ENCODE assay signal across 8 mouse cellular contexts in genomic region chr14:31131272-31131821, GRCm38 (mm10). TPM values are rescaled to one million over a fixed set of nuclear protein-coding genes. Genes with fewer than 3 reads are reported as not detected.
DNase-seq lines count a peak whose midpoint lies in the region; ATAC-seq and TF ChIP-seq lines count a peak whose summit lies in the region.

No protein-coding gene starts in this region.

- TF ChIP-seq RAD21 in CH12.LX (IDR thresholded peaks at IDR 0.05; ENCODE audit: low read depth, low read length) = no peak

- in situ Hi-C loops in CH12.LX (cut with MboI; ENCODE audit: low pct_ligation_motif_present, low pct_unique_long_range_greater_than_20kb, low sequenced_read_pairs) = no loop called here

- peaks cover 11% of the 10 kb centered on the region for H3K79me2 ChIP-seq in CH12.LX (replicated peaks; ENCODE audit: control insufficient read depth, extremely low read depth, insufficient read depth, poor library complexity, severe bottlenecking)

- TF ChIP-seq CTCF in CH12.LX (conservative IDR thresholded peaks at IDR 0.05 in 1 of 2, IDR thresholded peaks at IDR 0.05 in 1 of 2; ENCODE audit: low read depth in 2 of 2, low read length in 2 of 2) = no peak

- H3K9me3 ChIP-seq in CH12.LX (replicated peaks; ENCODE audit: low read length) = no peaks in the 10 kb centered on the region
- H3K9me3 ChIP-seq in forebrain, embryonic 12.5 days = no peaks in the 10 kb centered on the region
- H3K9me3 ChIP-seq in kidney, embryonic 16.5 days (ENCODE audit: low read length) = no peaks in the 10 kb centered on the region
- H3K9me3 ChIP-seq in midbrain, embryonic 16.5 days (replicated peaks; ENCODE audit: control insufficient read depth, low read length, poor library complexity, severe bottlenecking) = no peaks in the 10 kb centered on the region

- H3K4me3 ChIP-seq in CH12.LX (replicated peaks in 1 of 3; ENCODE audit: low read depth in 2 of 3, low read length in 2 of 3, poor library complexity in 1 of 3) = peak overlapping the region; percentile 25 to 83 (median 32)
- peak overlapping the region; percentile 94 for H3K4me3 ChIP-seq in forebrain, embryonic 12.5 days (replicated peaks)
- peak overlapping the region; percentile 97 for H3K4me3 ChIP-seq in kidney, embryonic 16.5 days (ENCODE audit: low read length)
- H3K4me3 ChIP-seq in midbrain, embryonic 16.5 days (ENCODE audit: low read depth, low read length) = peak overlapping the region; percentile 77

- peak; percentile 12 for ATAC-seq in forebrain, embryonic 12.5 days (ENCODE audit: low FRiP score)
- ATAC-seq in kidney, embryonic 16.5 days (ENCODE audit: low FRiP score, low TSS enrichment) = no peak; the same call in 1 of the 2 replicates
- ATAC-seq in midbrain, embryonic 16.5 days = peak; percentile 7

- peaks cover 11 to 14% of the 10 kb centered on the region in 2 experiments for H3K36me3 ChIP-seq in CH12.LX (replicated peaks in 1 of 2; ENCODE audit: control insufficient read depth in 1 of 2, insufficient read depth in 1 of 2, low read length in 1 of 2)
- H3K36me3 ChIP-seq in forebrain, embryonic 12.5 days (replicated peaks) = peaks cover 24% of the 10 kb centered on the region
- H3K36me3 ChIP-seq in kidney, embryonic 16.5 days (ENCODE audit: insufficient read depth, low read length) = peaks cover 18% of the 10 kb centered on the region
- H3K36me3 ChIP-seq in midbrain, embryonic 16.5 days (ENCODE audit: control insufficient read depth, insufficient read depth, low read length) = peaks cover 10% of the 10 kb centered on the region

- peaks cover 10 to 14% of the 10 kb centered on the region in 2 experiments for H3K4me1 ChIP-seq in CH12.LX (ENCODE audit: control insufficient read depth in 1 of 2, insufficient read depth in 2 of 2)
- peaks cover 46% of the 10 kb centered on the region for H3K4me1 ChIP-seq in forebrain, embryonic 12.5 days
- H3K4me1 ChIP-seq in kidney, embryonic 16.5 days (ENCODE audit: insufficient read depth, low read length) = peaks cover 54% of the 10 kb centered on the region
- H3K4me1 ChIP-seq in midbrain, embryonic 16.5 days (ENCODE audit: control insufficient read depth, insufficient read depth, low read length) = peaks cover 45% of the 10 kb centered on the region

- H3K27me3 ChIP-seq in CH12.LX (replicated peaks) = peaks cover 33% of the 10 kb centered on the region
- no peaks in the 10 kb centered on the region for H3K27me3 ChIP-seq in forebrain, embryonic 12.5 days
- H3K27me3 ChIP-seq in kidney, embryonic 16.5 days (ENCODE audit: insufficient read depth, low read length) = no peaks in the 10 kb centered on the region
- no peaks in the 10 kb centered on the region for H3K27me3 ChIP-seq in midbrain, embryonic 16.5 days (ENCODE audit: control insufficient read depth, insufficient read depth, low read depth, low read length)

- TF ChIP-seq POLR2A in CH12.LX (IDR thresholded peaks at IDR 0.05; ENCODE audit: low read depth, low read length) = no peak

- TF ChIP-seq EP300 in CH12.LX (IDR thresholded peaks at IDR 0.05; ENCODE audit: low read length) = no peak

- H3K9ac ChIP-seq in CH12.LX (ENCODE audit: insufficient read depth, low read depth) = peak overlapping the region; percentile 48
- peak overlapping the region; percentile 93 for H3K9ac ChIP-seq in forebrain, embryonic 12.5 days
- peak overlapping the region; percentile 94 for H3K9ac ChIP-seq in kidney, embryonic 16.5 days (replicated peaks; ENCODE audit: low read length)
- peak overlapping the region; percentile 87 for H3K9ac ChIP-seq in midbrain, embryonic 16.5 days (ENCODE audit: low read depth, low read length)

- peak; percentile 76 for DNase-seq in cerebellum, postnatal 10 days
- DNase-seq in cerebellum, postnatal 4 days (ENCODE audit: low spot score in 2 of 2) = no peak
- no peak for DNase-seq in CH12.LX (ENCODE audit: extremely low read depth)
- no peak for DNase-seq in spleen, postnatal 14 days (ENCODE audit: low spot score in 2 of 2)
- DNase-seq in urinary bladder, postnatal 14 days (ENCODE audit: low spot score) = no peak

- no peak overlapping the region for H3K27ac ChIP-seq in CH12.LX (ENCODE audit: insufficient read depth, low read depth)
- H3K27ac ChIP-seq in forebrain, embryonic 12.5 days = peak overlapping the region; percentile 95
- H3K27ac ChIP-seq in kidney, embryonic 16.5 days (ENCODE audit: low read length) = peak overlapping the region; percentile 95
- peak overlapping the region; percentile 89 for H3K27ac ChIP-seq in midbrain, embryonic 16.5 days (ENCODE audit: low read length)

- under 1% methylated on average over 43 of the region's 43 CpGs for WGBS in forebrain, embryonic 12.5 days
- under 1% methylated on average over 43 of the region's 43 CpGs for WGBS in kidney, embryonic 16.5 days
- under 1% methylated on average over 43 of the region's 43 CpGs for WGBS in midbrain, embryonic 16.5 days

- dilution Hi-C loops in CH12.LX (cut with MboI; ENCODE audit: extremely low pct_ligation_motif_present, extremely low pct_unique_long_range_greater_than_20kb, low sequenced_read_pairs) = no loop called here

- H3K4me2 ChIP-seq in CH12.LX (ENCODE audit: insufficient read depth, low read depth, poor library complexity, severe bottlenecking) = peak overlapping the region; percentile 80
- peak overlapping the region; percentile 87 for H3K4me2 ChIP-seq in forebrain, embryonic 12.5 days
- H3K4me2 ChIP-seq in kidney, embryonic 16.5 days (replicated peaks; ENCODE audit: low read depth, low read length) = peak overlapping the region; percentile 90
- H3K4me2 ChIP-seq in midbrain, embryonic 16.5 days (ENCODE audit: low read length) = peak overlapping the region; percentile 56

TF ChIP-seq in CH12.LX, 34 proteins besides CTCF, POLR2A, EP300 and RAD21:
- no peak for TF ChIP-seq MAX (IDR thresholded peaks at IDR 0.05; ENCODE audit: low read length)
- TF ChIP-seq IRF4 (IDR thresholded peaks at IDR 0.05; ENCODE audit: low read depth, low read length) = no peak
- TF ChIP-seq MXI1 (IDR thresholded peaks at IDR 0.05; ENCODE audit: low read depth, low read length) = no peak
- TF ChIP-seq GABPA (IDR thresholded peaks at IDR 0.05; ENCODE audit: insufficient replicate concordance, low read depth, low read length) = no peak
- no peak for TF ChIP-seq JUND (conservative IDR thresholded peaks at IDR 0.05; ENCODE audit: low read depth, low read length)
- no peak for TF ChIP-seq CHD1 (IDR thresholded peaks at IDR 0.05; ENCODE audit: low read depth, low read length)
- TF ChIP-seq ZNF384 (IDR thresholded peaks at IDR 0.05; ENCODE audit: low read depth, low read length) = no peak
- no peak for TF ChIP-seq UBTF (IDR thresholded peaks at IDR 0.05; ENCODE audit: low read depth, low read length)
- no peak for TF ChIP-seq E2F4 (IDR thresholded peaks at IDR 0.05; ENCODE audit: insufficient replicate concordance, low read depth, low read length)
- TF ChIP-seq SMC3 (IDR thresholded peaks at IDR 0.05; ENCODE audit: low read depth, low read length) = no peak
- no peak for TF ChIP-seq TBP (conservative IDR thresholded peaks at IDR 0.05; ENCODE audit: low read depth, low read length)
- TF ChIP-seq MAFK (IDR thresholded peaks at IDR 0.05; ENCODE audit: insufficient replicate concordance, low read length) = no peak
- TF ChIP-seq RCOR1 (conservative IDR thresholded peaks at IDR 0.05; ENCODE audit: low read depth, low read length) = no peak
TF ChIP-seq in CH12.LX: peak in this region for 0.

RNA-seq across cellular contexts. Expression of gene Nt5dc2, which starts 0.5 kb away (rescaled TPM):
- total RNA-seq in CH12.LX (2012; rRNA removed) (41.6 and 52.5 TPM in 2 replicates), CH12.LX (2014; rRNA removed) (2.9 and 4.0 TPM in 2 replicates)
- 3.3 and 5.7 TPM in 2 replicates for polyA plus RNA-seq in CH12.LX (2012; ENCODE audit: insufficient read length, low read depth)
- 406 and 410 TPM in 2 replicates for polyA plus RNA-seq in forebrain, embryonic 12.5 days (2016; fragmentation: Nextera tagmentation; extraction: Ambion mirVana)
- 350 and 354 TPM in 2 replicates for polyA plus RNA-seq in kidney, embryonic 16.5 days (2015; fragmentation: Nextera tagmentation; extraction: Ambion mirVana)
- 170 and 199 TPM in 2 replicates for polyA plus RNA-seq in midbrain, embryonic 16.5 days (2015; fragmentation: Nextera tagmentation; extraction: Ambion mirVana)

RNA-seq across cellular contexts. Expression of gene Smim4, which starts 2.6 kb away (rescaled TPM):
- total RNA-seq in CH12.LX (2012; rRNA removed) (38.0 and 45.8 TPM in 2 replicates), CH12.LX (2014; rRNA removed) (13.5 and 19.1 TPM in 2 replicates)
- 24.0 and 26.1 TPM in 2 replicates for polyA plus RNA-seq in CH12.LX (2012; ENCODE audit: insufficient read length, low read depth)
- polyA plus RNA-seq in forebrain, embryonic 12.5 days (2016; fragmentation: Nextera tagmentation; extraction: Ambion mirVana) = 54.6 and 67.9 TPM in 2 replicates
- 105 and 109 TPM in 2 replicates for polyA plus RNA-seq in kidney, embryonic 16.5 days (2015; fragmentation: Nextera tagmentation; extraction: Ambion mirVana)
- polyA plus RNA-seq in midbrain, embryonic 16.5 days (2015; fragmentation: Nextera tagmentation; extraction: Ambion mirVana) = 38.4 and 57.0 TPM in 2 replicates

RNA-seq across cellular contexts. Expression of gene Stab1, which starts 37.1 kb away (rescaled TPM):
- total RNA-seq in CH12.LX (2012; rRNA removed) (3.9 and 4.4 TPM in 2 replicates), CH12.LX (2014; rRNA removed) (4.6 and 5.8 TPM in 2 replicates)
- 11.2 TPM in 2 replicates for polyA plus RNA-seq in CH12.LX (2012; ENCODE audit: insufficient read length, low read depth)
- polyA plus RNA-seq in forebrain, embryonic 12.5 days (2016; fragmentation: Nextera tagmentation; extraction: Ambion mirVana) = 23.1 and 26.1 TPM in 2 replicates
- polyA plus RNA-seq in kidney, embryonic 16.5 days (2015; fragmentation: Nextera tagmentation; extraction: Ambion mirVana) = 35.2 and 39.8 TPM in 2 replicates
- 11.2 and 15.4 TPM in 2 replicates for polyA plus RNA-seq in midbrain, embryonic 16.5 days (2015; fragmentation: Nextera tagmentation; extraction: Ambion mirVana)

Comparison
In these comparisons a context has a peak if more than half of its experiments do, and no peak if none do; other contexts are left out.
1. DNase-seq: peak in cerebellum, postnatal 10 days (2 of 2); none in cerebellum, postnatal 4 days (0 of 2), CH12.LX (single experiment), spleen, postnatal 14 days (0 of 2) and urinary bladder, postnatal 14 days (single experiment).
2. H3K4me3 ChIP-seq: peak in every context shown above with its lines; median percentile 97 in kidney, embryonic 16.5 days; 94 in forebrain, embryonic 12.5 days; 77 in midbrain, embryonic 16.5 days; 32 in CH12.LX.
3. RNA of gene Nt5dc2, which starts 0.5 kb away (polyA plus RNA-seq): 406 to 410 TPM in forebrain, embryonic 12.5 days, 350 to 354 TPM in kidney, embryonic 16.5 days and 170 to 199 TPM in midbrain, embryonic 16.5 days; 3.3 to 5.7 TPM in CH12.LX; every median in the first group is over 10 times any median in the second.
4. Peak in every context shown above with its lines, with median percentiles within 50 percentile points of each other: H3K4me2 ChIP-seq and H3K9ac ChIP-seq.